Mouse (Mus musculus): ENCODE data around the gene Helz2.

GRCm38 (mm10) chr2:181272092-181272491 lies 30.3 kb upstream of the Helz2 start:
- peak; percentile 73 for TF ChIP-seq EP300 (IDR thresholded peaks at IDR 0.05)
- TF ChIP-seq CTCF (IDR thresholded peaks at IDR 0.05): no peak
